In genomic region chr10:95705747-95706146, GRCm38 (mm10) we compare ENCODE assay signal across 31 mouse cellular contexts. TPM values are rescaled to one million over a fixed set of nuclear protein-coding genes. Genes with fewer than 3 reads are reported as not detected.
DNase-seq lines count a peak whose midpoint lies in the region; ATAC-seq and TF ChIP-seq lines count a peak whose summit lies in the region.
"Had no signal": no experiment of that assay in that cellular context is flagged by ENCODE, and none has a peak within 500 bp of the region (broad histone marks: within the 10 kb centered on the region; RNA-seq: fewer than 3 reads in every experiment).

No protein-coding gene starts in this region.

- H3K36me3 ChIP-seq in embryonic facial prominence, embryonic 15.5 days: no peaks in the 10 kb centered on the region
- no peaks in the 10 kb centered on the region for H3K36me3 ChIP-seq in embryonic facial prominence, embryonic 10.5 days (replicated peaks)
- H3K36me3 ChIP-seq: forebrain, embryonic 15.5 days; heart, embryonic 10.5 days; heart, embryonic 13.5 days; hindbrain, embryonic 15.5 days had no signal

- no peak overlapping the region for H3K4me3 ChIP-seq in embryonic facial prominence, embryonic 15.5 days (replicated peaks)
- H3K4me3 ChIP-seq in embryonic facial prominence, embryonic 10.5 days: no peak overlapping the region
- no peak overlapping the region for H3K4me3 ChIP-seq in gastrocnemius, adult 2 months
- H3K4me3 ChIP-seq: forebrain, embryonic 15.5 days; heart, embryonic 10.5 days; heart, embryonic 13.5 days; hindbrain, embryonic 15.5 days had no signal

- no peak overlapping the region for H3K4me2 ChIP-seq in embryonic facial prominence, embryonic 15.5 days (replicated peaks)
- H3K4me2 ChIP-seq: forebrain, embryonic 15.5 days; heart, embryonic 13.5 days; hindbrain, embryonic 15.5 days had no signal

- WGBS in embryonic facial prominence, embryonic 15.5 days: 43% methylated on average over 3 of the region's 3 CpGs
- 81% methylated on average over 3 of the region's 3 CpGs for WGBS in embryonic facial prominence, embryonic 10.5 days

- TF ChIP-seq CTCF in gastrocnemius, adult 2 months (IDR thresholded peaks at IDR 0.05): no peak

- DNase-seq in embryonic facial prominence, embryonic 10.5 days (ENCODE audit: low spot score): no peak
- no peak for DNase-seq in gastrocnemius, adult 2 months
- no peak for DNase-seq in gastrocnemius, postnatal 25 days
- peak; percentile 18 for DNase-seq in right cerebral cortex, adult 18-20 months
- no peak for DNase-seq in right cerebral cortex, postnatal 36 days (ENCODE audit: low spot score in 2 of 2)
- DNase-seq in telencephalon, adult 2 months (ENCODE audit: low read depth, low spot score): peak; percentile 84
- no peak for DNase-seq in thymus, postnatal 36 days
- DNase-seq: adrenal gland, adult 8-10 months; adrenal gland, postnatal 25 days; cerebellum, adult 18-20 months; cerebellum, adult 9-10 months; cerebellum, postnatal 14 days; embryo, embryonic 11 days; gastrocnemius, postnatal 10 days; heart, adult 18-20 months; heart, postnatal 14 days; heart, postnatal 4 days had no signal

- H3K27ac ChIP-seq in embryonic facial prominence, embryonic 15.5 days (replicated peaks): 0 out of 2 replicates have a peak overlapping the region, but pooled peaks have one; percentile 22
- H3K27ac ChIP-seq in embryonic facial prominence, embryonic 10.5 days (replicated peaks): no peak overlapping the region
- peak overlapping the region; percentile 24 for H3K27ac ChIP-seq in gastrocnemius, adult 2 months
- H3K27ac ChIP-seq: forebrain, embryonic 15.5 days; heart, embryonic 10.5 days; heart, embryonic 13.5 days; hindbrain, embryonic 15.5 days had no signal

- no peaks in the 10 kb centered on the region for H3K9me3 ChIP-seq in embryonic facial prominence, embryonic 15.5 days (replicated peaks)
- H3K9me3 ChIP-seq in embryonic facial prominence, embryonic 10.5 days: no peaks in the 10 kb centered on the region
- H3K9me3 ChIP-seq: forebrain, embryonic 15.5 days; heart, embryonic 10.5 days; heart, embryonic 13.5 days; hindbrain, embryonic 15.5 days had no signal

- intact Hi-C loops in gastrocnemius, adult 2 months (cut with DNase I): no loop called here

- no peaks in the 10 kb centered on the region for H3K27me3 ChIP-seq in embryonic facial prominence, embryonic 15.5 days
- H3K27me3 ChIP-seq in embryonic facial prominence, embryonic 10.5 days (replicated peaks; ENCODE audit: low read depth, poor library complexity, severe bottlenecking): no peaks in the 10 kb centered on the region
- H3K27me3 ChIP-seq: forebrain, embryonic 15.5 days; heart, embryonic 13.5 days; hindbrain, embryonic 15.5 days had no signal

- H3K9ac ChIP-seq in embryonic facial prominence, embryonic 15.5 days: no peak overlapping the region
- H3K9ac ChIP-seq: forebrain, embryonic 15.5 days; heart, embryonic 13.5 days; hindbrain, embryonic 15.5 days had no signal

- no peak for ATAC-seq in embryonic facial prominence, embryonic 15.5 days (ENCODE audit: insufficient number of reproducible peaks, low FRiP score, low TSS enrichment, low read depth)
- ATAC-seq: activated CD4-positive, CD25-positive, alpha-beta regulatory T cell, adult 4 months; forebrain, embryonic 15.5 days; intestine, postnatal 0 days had no signal

- H3K4me1 ChIP-seq in embryonic facial prominence, embryonic 15.5 days: peaks cover 33% of the 10 kb centered on the region
- H3K4me1 ChIP-seq in embryonic facial prominence, embryonic 10.5 days: peaks cover 32% of the 10 kb centered on the region
- H3K4me1 ChIP-seq: forebrain, embryonic 15.5 days; hindbrain, embryonic 15.5 days had no signal

RNA-seq across cellular contexts. Expression of gene Anapc15-ps, which starts 32.5 kb away (rescaled TPM):
- 0.51 TPM in 1 of 2 replicates, not detected in the other for polyA plus RNA-seq in embryonic facial prominence, embryonic 15.5 days (2015; fragmentation: Nextera tagmentation; extraction: Ambion mirVana)
- polyA plus RNA-seq in embryonic facial prominence, embryonic 10.5 days (2016; fragmentation: Nextera tagmentation; extraction: Ambion mirVana): not detected in 2 replicates
- not detected for total RNA-seq in gastrocnemius, adult 2 months (2021)
- total RNA-seq in gastrocnemius, postnatal 25 days (2021): not detected
- total RNA-seq: adrenal gland, postnatal 25 days; ES-E14; gastrocnemius, postnatal 10 days; gastrocnemius, postnatal 4 days; heart, adult 18-20 months; heart, postnatal 14 days; heart, postnatal 4 days had no signal
- polyA plus RNA-seq: activated CD4-positive, CD25-positive, alpha-beta regulatory T cell, adult 4 months; embryonic facial prominence, embryonic 11.5 days; embryonic facial prominence, embryonic 14.5 days; forebrain, embryonic 11.5 days; forebrain, embryonic 15.5 days; heart, embryonic 10.5 days; heart, embryonic 13.5 days; hindbrain, embryonic 11.5 days; hindbrain, embryonic 15.5 days; intestine, embryonic 14.5 days; intestine, postnatal 0 days had no signal

Comparison
In these comparisons a context has a peak if more than half of its experiments do, and no peak if none do; other contexts are left out.
1. DNase-seq: peak in right cerebral cortex, adult 18-20 months (single experiment) and telencephalon, adult 2 months (single experiment); none in embryonic facial prominence, embryonic 10.5 days (single experiment), gastrocnemius, adult 2 months (single experiment), gastrocnemius, postnatal 25 days (single experiment), right cerebral cortex, postnatal 36 days (0 of 2) and thymus, postnatal 36 days (0 of 2).